Mouse (Mus musculus) telencephalon, adult 2 months (tissue): ENCODE measurements at regions not wholly inside any gene's neighbourhood (a gene's known extent, or its start where the extent isn't known, plus 50 kb on each side); places are given as distances from the start of the nearest gene placed in this dataset.

ENCODE experiments used
- DNase-seq: peaks from one replicate; pipeline ENCODE4 v3.0.0-alpha.2; 2011; ENCODE audit warnings: low read depth, low spot score

DNA sequence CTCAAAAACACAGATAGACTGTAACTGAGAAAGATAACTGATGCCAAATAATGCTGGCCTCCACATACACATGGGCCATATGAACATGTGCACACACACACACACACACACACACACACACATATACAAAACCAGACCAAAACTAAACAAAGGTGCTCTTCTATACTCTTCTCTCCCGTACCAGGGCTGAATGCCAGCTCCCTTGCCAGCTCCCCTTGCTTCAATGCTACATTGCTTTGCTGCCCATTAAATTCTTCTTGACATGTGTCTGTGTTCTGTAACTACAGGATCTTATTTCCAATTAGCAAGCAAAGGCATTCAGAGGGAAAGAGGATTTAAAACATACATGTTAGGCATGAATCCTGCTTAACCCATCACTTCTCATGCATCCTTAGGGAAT, 74.3 kb upstream of the Chrm2 start:
- no peak for DNase-seq
